ENCODE assay signal across 7 mouse cellular contexts in genomic region chr9:96326496-96326923, GRCm38 (mm10). TPM values are rescaled to one million over a fixed set of nuclear protein-coding genes. Genes with fewer than 3 reads are reported as not detected.
DNase-seq lines count a peak whose midpoint lies in the region; ATAC-seq lines count a peak whose summit lies in the region.

No protein-coding gene starts in this region.

- no peak for DNase-seq in liver
- DNase-seq in cerebellum, adult 8-10 months: peak; percentile 81
- DNase-seq in frontal cortex, postnatal 10 days (ENCODE audit: low spot score in 2 of 2): no peak
- no peak for DNase-seq in layer of hippocampus, adult 11-12 months (ENCODE audit: low spot score)

- 59% methylated on average over 6 of the region's 6 CpGs for WGBS in liver, embryonic 15.5 days (ENCODE audit: insufficient replicate concordance)
- 56% methylated on average over 6 of the region's 6 CpGs for WGBS in heart, embryonic 13.5 days
- WGBS in midbrain, embryonic 16.5 days: 76% methylated on average over 6 of the region's 6 CpGs

- no peak overlapping the region for H3K9ac ChIP-seq in liver, embryonic 15.5 days
- H3K9ac ChIP-seq in heart, embryonic 13.5 days: no peak overlapping the region
- no peak overlapping the region for H3K9ac ChIP-seq in midbrain, embryonic 16.5 days (ENCODE audit: low read depth, low read length)

- H3K4me2 ChIP-seq in liver, embryonic 15.5 days: no peak overlapping the region
- H3K4me2 ChIP-seq in heart, embryonic 13.5 days: no peak overlapping the region
- H3K4me2 ChIP-seq in midbrain, embryonic 16.5 days (ENCODE audit: low read length): no peak overlapping the region

- no peaks in the 10 kb centered on the region for H3K9me3 ChIP-seq in liver, embryonic 15.5 days (replicated peaks)
- no peaks in the 10 kb centered on the region for H3K9me3 ChIP-seq in heart, embryonic 13.5 days
- H3K9me3 ChIP-seq in midbrain, embryonic 16.5 days (replicated peaks; ENCODE audit: control insufficient read depth, low read length, poor library complexity, severe bottlenecking): no peaks in the 10 kb centered on the region

- no peak for ATAC-seq in liver, embryonic 15.5 days (ENCODE audit: insufficient read depth)
- ATAC-seq in heart, embryonic 13.5 days (ENCODE audit: extremely low read depth, insufficient number of reproducible peaks, low FRiP score, low TSS enrichment): no peak
- no peak for ATAC-seq in midbrain, embryonic 16.5 days

- peak overlapping the region; percentile 14; the same call in 1 of the 2 replicates for H3K27ac ChIP-seq in liver, embryonic 15.5 days (replicated peaks)
- peak overlapping the region; percentile 40 for H3K27ac ChIP-seq in heart, embryonic 13.5 days (replicated peaks)
- 0 out of 2 replicates have a peak overlapping the region, but pooled peaks have one; percentile 17 for H3K27ac ChIP-seq in midbrain, embryonic 16.5 days (ENCODE audit: low read length)

- no peak overlapping the region for H3K4me3 ChIP-seq in liver, embryonic 15.5 days (replicated peaks)
- no peak overlapping the region for H3K4me3 ChIP-seq in heart, embryonic 13.5 days
- no peak overlapping the region for H3K4me3 ChIP-seq in midbrain, embryonic 16.5 days (ENCODE audit: low read depth, low read length)

- peaks cover 50% of the 10 kb centered on the region for H3K36me3 ChIP-seq in liver, embryonic 15.5 days (replicated peaks)
- peaks cover 30% of the 10 kb centered on the region for H3K36me3 ChIP-seq in heart, embryonic 13.5 days
- H3K36me3 ChIP-seq in midbrain, embryonic 16.5 days (ENCODE audit: control insufficient read depth, insufficient read depth, low read length): 0 out of 2 replicates have a peak, but pooled peaks cover 2% of the 10 kb centered on the region

- H3K27me3 ChIP-seq in liver, embryonic 15.5 days: no peaks in the 10 kb centered on the region
- no peaks in the 10 kb centered on the region for H3K27me3 ChIP-seq in heart, embryonic 13.5 days (replicated peaks)
- no peaks in the 10 kb centered on the region for H3K27me3 ChIP-seq in midbrain, embryonic 16.5 days (ENCODE audit: control insufficient read depth, insufficient read depth, low read depth, low read length)

- H3K4me1 ChIP-seq in liver, embryonic 15.5 days (replicated peaks): no peaks in the 10 kb centered on the region; the same call in none of the 2 replicates
- peaks cover 13% of the 10 kb centered on the region for H3K4me1 ChIP-seq in heart, embryonic 13.5 days
- H3K4me1 ChIP-seq in midbrain, embryonic 16.5 days (ENCODE audit: control insufficient read depth, insufficient read depth, low read length): 0 out of 2 replicates have a peak, but pooled peaks cover 5% of the 10 kb centered on the region

RNA-seq across cellular contexts. Expression of gene Atp1b3, which starts 37.7 kb away (rescaled TPM):
- polyA plus RNA-seq in liver, embryonic 15.5 days (2015; fragmentation: Nextera tagmentation; extraction: Ambion mirVana): 64.4 and 69.4 TPM in 2 replicates
- polyA plus RNA-seq in heart, embryonic 13.5 days (2015; fragmentation: Nextera tagmentation; extraction: Ambion mirVana): 130 and 141 TPM in 2 replicates
- 176 and 181 TPM in 2 replicates for polyA plus RNA-seq in midbrain, embryonic 16.5 days (2015; fragmentation: Nextera tagmentation; extraction: Ambion mirVana)
